Mouse (Mus musculus) adrenal gland, postnatal 14 days (tissue): Measurements from ENCODE around the gene Prkci. TPM values are rescaled to one million over a fixed set of nuclear protein-coding genes. Genes with fewer than 3 reads are reported as not detected.

Experiments used
- DNase-seq: peaks from one replicate; pipeline ENCODE4 v3.0.0; 2021; ENCODE audit warnings: mixed read lengths
- total RNA-seq: library from RNA; stranded (reverse); gene quantifications from 2 replicates; pipeline ENCODE4 v1.2.3, GENCODE M21; 2021

Prkci gene
- total RNA-seq, 1 experiment from 2014 or later: 53.0 TPM

DNA sequence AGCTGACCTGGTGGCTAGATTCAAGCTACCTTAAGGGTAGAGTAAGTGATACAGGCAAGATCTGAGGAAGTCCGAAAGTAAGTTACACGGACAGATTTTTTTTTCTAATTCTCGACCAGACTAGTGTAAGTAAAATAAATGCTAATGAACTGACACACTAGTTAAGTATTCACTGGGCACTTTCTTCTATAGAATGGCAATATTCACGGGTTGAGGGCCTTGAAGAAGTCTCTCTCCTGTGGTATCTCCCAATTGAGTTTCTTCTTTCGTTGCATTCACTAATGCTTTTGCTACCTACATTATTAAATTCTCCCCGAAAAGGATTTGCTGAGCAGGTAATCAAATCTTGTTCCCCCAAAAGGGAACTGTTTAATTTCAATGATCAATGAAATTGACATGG, 688 bp upstream of the Prkci start:
- no peak for DNase-seq

DNA sequence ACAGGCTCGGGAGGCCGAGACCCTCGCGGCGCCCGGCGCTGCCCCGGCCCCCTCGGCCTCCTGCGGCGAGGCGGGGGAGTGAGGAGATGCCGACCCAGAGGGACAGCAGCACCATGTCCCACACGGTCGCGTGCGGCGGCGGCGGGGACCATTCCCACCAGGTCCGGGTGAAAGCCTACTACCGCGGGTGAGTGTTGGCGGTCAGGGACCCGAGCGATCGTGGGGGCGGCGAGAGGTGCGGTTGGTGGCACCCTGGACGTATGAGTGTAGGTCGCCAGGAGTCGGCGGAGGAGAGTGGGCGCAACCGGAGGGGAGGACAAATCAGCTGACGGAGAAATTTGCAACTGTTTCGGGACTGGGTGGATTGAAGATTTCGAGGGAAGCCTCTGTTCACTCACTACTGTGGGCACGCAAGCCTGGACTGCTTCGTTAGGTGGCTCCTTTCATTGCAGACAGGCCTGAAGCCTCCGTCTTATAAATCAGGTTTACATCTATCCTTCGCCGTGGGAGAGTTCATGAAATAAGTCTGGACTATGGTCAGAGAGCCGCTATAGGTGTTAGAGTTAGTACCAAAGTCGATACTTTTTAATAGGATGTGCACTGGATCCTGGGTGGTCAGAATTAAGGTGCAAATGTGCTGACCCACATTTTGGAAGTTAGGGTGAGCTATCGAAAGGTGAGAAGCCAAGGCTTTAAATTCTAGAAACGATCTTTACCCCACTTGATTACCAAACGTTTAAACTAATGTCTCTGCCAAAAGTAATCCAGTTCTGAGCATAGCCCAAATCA, 546 bp downstream of the Prkci start:
- DNase-seq: peak; percentile 64

DNA sequence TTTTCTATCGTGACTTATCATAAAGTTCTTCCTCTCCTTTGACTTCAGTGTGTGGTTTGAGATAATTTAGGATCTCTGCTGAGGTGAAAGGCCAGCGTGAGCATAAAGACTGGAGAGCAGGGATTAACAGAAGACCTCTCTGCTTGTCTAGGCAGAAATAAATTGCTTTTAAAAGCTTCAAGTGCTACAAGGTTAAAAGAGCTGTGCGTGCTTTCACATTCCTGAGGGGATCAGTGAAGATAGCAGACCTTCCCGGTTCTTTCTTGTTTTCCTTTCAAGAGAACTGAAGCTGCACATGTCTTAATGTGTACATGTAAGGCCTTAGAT, 1.1 kb downstream of the Prkci start:
- no peak for DNase-seq

- DNase-seq: no peak
These were observed 4.0 kb downstream of the Prkci start for GRCm38 (mm10) chr3:30999401-31000017.

DNA sequence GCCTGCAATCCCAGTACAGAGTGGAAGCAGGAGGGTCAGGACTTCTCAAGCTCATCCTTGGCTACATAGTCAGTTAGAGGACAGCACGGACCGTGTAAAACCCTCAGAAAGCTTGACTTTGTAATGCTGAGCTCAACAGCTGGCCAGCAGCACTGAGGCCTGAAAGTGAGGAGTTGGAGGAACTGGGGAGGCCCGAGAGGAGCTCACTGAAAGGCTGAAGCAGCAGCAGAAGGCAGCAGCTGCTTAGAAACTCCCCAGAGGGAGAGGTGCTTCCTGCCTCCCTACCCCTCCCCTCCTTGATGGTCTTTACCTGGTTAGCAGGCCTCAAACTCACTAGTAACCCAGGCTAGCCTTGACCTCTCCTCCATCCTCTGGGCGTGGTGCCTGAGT, 4.5 kb downstream of the Prkci start:
- peak; percentile 7 for DNase-seq

GRCm38 (mm10) chr3:31001048-31001676, 5.6 kb downstream of the Prkci start:
- DNase-seq: no peak

DNA sequence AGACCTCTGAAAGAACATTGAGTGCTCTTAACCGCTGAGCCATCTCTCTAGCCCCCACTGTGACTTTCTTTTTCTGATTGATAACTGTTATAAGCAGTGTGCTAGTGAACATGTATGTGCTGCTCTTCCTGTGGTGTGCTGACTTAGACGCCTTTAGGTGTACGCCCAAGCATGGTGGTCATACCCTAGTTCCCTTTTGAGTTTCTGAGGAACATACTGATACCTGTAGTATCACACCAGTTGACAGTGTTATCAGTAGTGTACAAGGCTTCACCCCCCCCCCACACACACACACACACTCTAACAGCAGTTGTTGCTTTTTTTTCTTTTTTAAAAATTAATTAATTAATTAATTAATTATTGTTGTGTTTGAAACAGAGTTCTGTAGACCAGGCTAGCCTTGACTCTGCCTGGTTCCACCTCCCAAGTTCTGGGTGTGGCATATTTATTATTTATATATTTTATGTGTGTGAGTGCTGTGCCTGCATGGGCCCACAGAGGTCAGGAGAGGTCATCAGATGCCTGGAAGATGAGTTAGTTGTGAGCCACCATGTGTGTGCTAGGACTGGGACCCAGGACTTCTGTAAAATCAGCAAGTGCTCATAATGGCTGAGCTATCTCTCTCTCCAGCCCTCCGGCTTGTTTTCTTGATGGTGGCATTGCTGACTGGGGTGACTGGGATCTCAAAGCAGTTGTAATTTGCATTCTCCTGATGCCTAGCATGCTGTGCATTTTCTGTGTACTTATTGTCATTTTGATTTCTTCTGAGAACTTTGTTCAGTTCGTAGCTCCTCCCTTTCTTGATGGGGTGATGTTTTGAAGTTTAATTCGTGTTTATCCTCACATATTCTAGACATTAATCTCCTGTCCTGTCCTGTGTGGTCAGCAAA, 9.0 kb downstream of the Prkci start:
- DNase-seq: no peak

DNA sequence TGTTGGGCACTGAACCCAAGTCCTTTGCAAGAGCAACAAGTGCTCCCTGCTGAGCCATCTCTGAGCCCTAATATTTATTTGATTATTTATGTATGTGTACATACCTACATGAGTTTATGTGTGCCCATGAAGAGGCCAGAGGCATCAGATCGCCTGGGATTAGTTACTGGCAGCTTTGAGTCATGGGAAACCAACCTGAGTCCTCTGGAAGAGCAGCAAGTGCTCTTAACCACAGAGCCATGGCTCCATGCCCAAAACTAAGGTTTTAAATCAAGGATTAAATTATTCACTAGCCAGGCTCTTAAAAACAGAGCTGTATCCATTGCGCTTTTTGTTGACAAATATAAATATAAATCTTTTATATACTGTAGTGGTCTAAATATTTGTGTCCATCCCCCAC, 18.8 kb downstream of the Prkci start:
- DNase-seq: no peak

- DNase-seq: no peak
These were observed 20.3 kb downstream of the Prkci start for GRCm38 (mm10) chr3:31015682-31016443.

DNA sequence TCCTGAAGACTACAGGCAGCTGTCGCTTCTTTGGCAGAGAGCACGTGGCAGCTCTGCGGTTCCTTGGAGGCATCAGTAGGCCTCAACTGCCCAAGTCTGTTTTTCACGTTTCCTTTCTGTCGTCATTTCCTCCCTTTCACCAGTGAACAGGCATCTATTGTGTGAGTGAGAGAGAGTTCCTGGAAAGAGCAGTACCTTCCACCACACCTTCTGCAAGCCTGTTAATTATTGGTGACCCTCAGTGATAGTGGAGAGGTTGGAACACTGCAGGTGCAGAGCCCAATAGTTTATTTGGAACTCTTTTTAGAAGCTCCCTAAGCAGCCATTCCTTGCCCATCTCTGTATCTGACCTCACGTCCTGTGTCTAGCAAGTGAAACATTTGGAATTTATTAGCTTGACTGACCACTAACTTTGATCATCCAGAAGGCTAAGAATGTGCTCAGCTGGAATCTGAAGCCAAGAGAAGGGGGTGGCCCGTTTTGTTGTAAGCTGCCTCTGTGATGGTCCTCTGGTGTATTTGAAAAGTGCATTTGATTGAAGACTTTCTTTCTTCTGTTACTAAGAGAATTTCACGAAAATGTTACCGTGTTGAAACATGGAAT, 21.1 kb downstream of the Prkci start:
- no peak for DNase-seq

GRCm38 (mm10) chr3:31017652-31018051, 22.1 kb downstream of the Prkci start:
- DNase-seq: no peak

- DNase-seq: no peak
These were observed 23.7 kb downstream of the Prkci start for GRCm38 (mm10) chr3:31019287-31019686.

DNA sequence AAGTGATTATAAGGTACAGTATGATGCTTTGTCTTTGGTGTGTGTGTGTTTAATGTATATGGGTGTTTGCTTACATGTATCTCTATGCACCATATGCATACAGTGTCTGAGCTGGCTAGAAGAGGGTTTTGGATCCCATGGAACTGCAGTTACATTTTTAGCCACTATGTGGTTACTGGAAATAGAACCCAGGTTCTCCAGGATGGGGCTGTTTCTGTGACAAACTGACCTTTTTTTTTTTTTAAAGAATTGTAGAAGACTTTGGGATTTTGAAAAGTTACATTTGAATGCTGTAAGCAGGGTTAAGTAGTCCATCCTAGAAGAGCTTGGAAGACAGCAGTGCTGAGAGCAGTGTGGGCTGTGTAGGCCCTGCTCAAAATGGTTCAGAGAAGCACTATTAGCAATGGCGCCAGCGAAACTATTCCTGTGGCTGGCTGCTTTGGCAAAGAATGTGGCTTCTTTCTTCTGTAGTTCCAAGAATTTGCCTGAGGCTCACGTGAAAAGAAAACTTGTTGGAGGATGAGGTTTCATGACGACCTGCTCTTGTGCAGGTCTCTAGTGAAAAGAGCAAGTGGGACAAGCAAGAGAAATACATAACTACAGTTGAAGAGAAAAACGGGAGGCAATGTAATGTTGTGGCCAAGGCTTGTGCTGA, 24.4 kb downstream of the Prkci start:
- no peak for DNase-seq

GRCm38 (mm10) chr3:31020656-31021055, 25.1 kb downstream of the Prkci start:
- no peak for DNase-seq

DNA sequence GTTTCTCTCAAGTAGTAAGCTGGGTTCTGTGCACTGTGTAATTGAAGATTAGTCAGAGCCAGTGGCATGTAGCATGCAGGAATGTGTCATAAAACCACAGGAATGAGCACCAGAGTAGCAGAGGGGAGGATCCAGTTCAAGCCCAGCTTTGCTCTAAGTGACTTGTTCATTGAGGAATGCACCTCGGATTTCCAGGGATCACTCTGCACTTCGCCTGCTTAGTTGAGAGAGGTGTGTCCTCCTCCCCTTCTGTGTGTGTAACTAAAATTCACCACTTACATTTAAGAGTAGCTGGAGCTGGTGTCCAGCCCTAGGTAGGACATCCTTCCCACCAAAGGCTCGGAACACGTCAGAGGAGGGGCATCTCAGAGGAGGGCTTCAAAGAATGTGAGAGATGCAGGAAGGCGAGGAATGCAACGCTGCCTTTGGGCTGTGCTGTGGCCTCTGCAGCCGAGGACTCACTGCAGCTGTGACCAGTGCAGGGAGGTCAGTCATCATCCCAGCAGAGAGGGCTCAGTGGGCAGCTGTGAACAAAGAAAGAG, 27.4 kb downstream of the Prkci start:
- peak; percentile 27 for DNase-seq

- DNase-seq: no peak
These were observed 32.2 kb downstream of the Prkci start for GRCm38 (mm10) chr3:31027718-31028117.

GRCm38 (mm10) chr3:31031621-31032020, 36.1 kb downstream of the Prkci start:
- DNase-seq: no peak

- DNase-seq: no peak
These were observed 38.1 kb downstream of the Prkci start for GRCm38 (mm10) chr3:31033644-31034043.

DNA sequence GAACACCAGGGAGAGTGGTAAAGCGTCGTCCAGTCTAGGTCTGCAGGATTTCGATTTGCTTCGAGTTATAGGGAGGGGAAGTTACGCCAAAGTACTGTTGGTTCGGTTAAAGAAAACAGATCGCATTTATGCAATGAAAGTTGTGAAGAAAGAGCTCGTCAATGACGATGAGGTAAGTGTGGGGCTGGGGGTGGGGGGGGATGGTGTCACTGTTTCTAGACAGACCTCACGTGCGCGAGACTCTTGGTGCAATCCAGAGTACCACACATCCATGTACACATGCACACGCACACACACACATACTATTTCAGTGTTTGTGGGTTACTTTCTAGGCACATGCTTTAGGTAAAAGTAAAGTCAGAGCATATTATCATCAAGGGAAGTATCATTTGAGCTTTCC, 42.3 kb downstream of the Prkci start:
- DNase-seq: no peak

DNA sequence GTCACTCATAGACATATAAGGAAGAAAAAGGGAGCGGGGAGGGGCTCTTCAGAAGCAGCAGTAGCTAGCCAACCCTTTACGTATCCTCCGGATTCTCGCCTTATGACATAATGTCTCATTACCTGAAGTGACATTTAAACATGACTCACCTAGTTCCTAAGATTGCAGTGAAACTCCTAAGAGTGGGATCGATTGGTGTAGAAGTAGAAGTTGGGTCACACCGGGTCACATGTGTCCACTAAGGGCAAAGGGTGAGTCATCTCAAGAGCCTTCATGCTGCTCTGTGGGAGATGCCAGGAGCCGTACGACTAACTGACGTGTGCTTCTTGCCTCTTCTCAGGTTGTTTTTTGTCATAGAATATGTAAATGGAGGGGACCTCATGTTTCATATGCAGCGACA, 43.1 kb downstream of the Prkci start:
- DNase-seq: peak; percentile 33

DNA sequence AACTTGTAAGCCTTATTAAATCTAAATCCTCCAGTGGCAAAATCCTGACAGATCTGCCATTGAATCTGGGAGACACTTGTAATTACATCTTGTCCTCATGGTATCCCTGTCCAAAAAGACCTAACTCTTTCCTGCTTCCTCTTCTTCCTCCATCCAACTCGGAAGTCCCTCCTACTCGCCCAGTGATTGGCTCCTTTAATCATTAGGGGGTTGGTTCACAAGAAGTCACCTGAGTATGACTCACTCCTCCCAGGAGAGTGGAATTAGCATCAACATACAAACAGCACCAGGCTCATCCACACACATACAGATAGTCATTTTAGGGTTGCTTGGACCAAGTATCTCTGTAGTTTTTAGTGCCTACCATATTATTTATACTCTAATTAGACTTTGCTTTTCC, 47.4 kb downstream of the Prkci start:
- no peak for DNase-seq
